Mouse (Mus musculus): ENCODE results near the gene Gm45062. TPM values are rescaled to one million over a fixed set of nuclear protein-coding genes. Genes with fewer than 3 reads are reported as not detected.

Gm45062 gene
- total RNA-seq, 2 experiments from 2014 or later: not detected

Other genes with a start within 250 kb of the Gm45062 start
- 1 to 10 TPM; 3.6 TPM for gene Col28a1, start 66.8 kb upstream of the Gm45062 start, total RNA-seq (2021)
- gene Mios, start 50.2 kb upstream of the Gm45062 start, total RNA-seq (2021): 10 to 100 TPM; 17.9 to 21.4 TPM
- 10 to 100 TPM; 22.7 to 25.0 TPM for gene Rpa3, start 277 bp upstream of the Gm45062 start, total RNA-seq (2021)
- 10 to 100 TPM; 11.7 to 13.4 TPM for gene Umad1, start 162 bp upstream of the Gm45062 start, total RNA-seq (2021)

Measured in gastrocnemius, postnatal 4 days (tissue).